Mouse (Mus musculus) lung, embryonic 16.5 days (tissue): Measurements from ENCODE around the gene Lect2. TPM values are rescaled to one million over a fixed set of nuclear protein-coding genes. Genes with fewer than 3 reads are reported as not detected.

Experiments used
- ATAC-seq: fragments of 200-750 bp; cut with Nextera tagmentation; 2 replicates; pipeline ENCODE4 v1.8.0; 2017; ENCODE audit warnings: low read depth, mild to moderate bottlenecking, moderate library complexity
- H3K27ac ChIP-seq: fragments of 300-500 bp; sonication (generic); 2 replicates; pipeline ENCODE4 v1.5.1; 2014; ENCODE audit warnings: mild to moderate bottlenecking, control low read depth, low read length
- H3K27me3 ChIP-seq: fragments of 300-500 bp; sonication (generic); 2 replicates; pipeline ENCODE4 v1.6.1; 2014; ENCODE audit warnings: low read depth, low read length, mixed read lengths; ENCODE audit not compliant: control insufficient read depth, insufficient read depth
- H3K36me3 ChIP-seq: fragments of 300-500 bp; sonication (generic); 2 replicates; pipeline ENCODE4 v1.6.1; 2014; ENCODE audit warnings: low read length; ENCODE audit not compliant: control insufficient read depth, insufficient read depth
- H3K4me1 ChIP-seq: fragments of 300-500 bp; sonication (generic); replicated peaks from 2 replicates; pipeline ENCODE4 v1.6.1; 2014; ENCODE audit warnings: low read length, mixed read lengths; ENCODE audit not compliant: control insufficient read depth, insufficient read depth
- H3K4me2 ChIP-seq: fragments of 300-500 bp; sonication (generic); 2 replicates; pipeline ENCODE4 v1.6.1; 2014; ENCODE audit warnings: low read depth, low read length, control low read depth
- H3K4me3 ChIP-seq: fragments of 300-500 bp; sonication (generic); 2 replicates; pipeline ENCODE4 v1.5.1; 2014; ENCODE audit warnings: mild to moderate bottlenecking, low read length, control low read depth
- H3K9ac ChIP-seq: fragments of 300-500 bp; sonication (generic); 2 replicates; pipeline ENCODE4 v1.6.1; 2014; ENCODE audit warnings: low read length, control low read depth
- H3K9me3 ChIP-seq: fragments of 300-500 bp; sonication (generic); 2 replicates; pipeline ENCODE4 v1.6.1; 2016; ENCODE audit warnings: low read length; ENCODE audit not compliant: control insufficient read depth
- WGBS: fragments of 180-500 bp; shearing (Covaris S2); extraction: QIAGEN DNeasy Blood & Tissue Kit; methylation state at CpG from one replicate; pipeline ENCODE4 v1.1.7; 2014; 5-methylcytosine and 5-hydroxymethylcytosine counted together
- polyA plus RNA-seq: library from polyadenylated mRNA; unstranded; fragments of >200 nt; fragmentation: Nextera tagmentation; extraction: Ambion mirVana; gene quantifications from 2 replicates; pipeline ENCODE4 v1.2.1, GENCODE M21; 2015

Lect2 gene
- polyA plus RNA-seq, 1 experiment from 2014 or later: not detected

DNA sequence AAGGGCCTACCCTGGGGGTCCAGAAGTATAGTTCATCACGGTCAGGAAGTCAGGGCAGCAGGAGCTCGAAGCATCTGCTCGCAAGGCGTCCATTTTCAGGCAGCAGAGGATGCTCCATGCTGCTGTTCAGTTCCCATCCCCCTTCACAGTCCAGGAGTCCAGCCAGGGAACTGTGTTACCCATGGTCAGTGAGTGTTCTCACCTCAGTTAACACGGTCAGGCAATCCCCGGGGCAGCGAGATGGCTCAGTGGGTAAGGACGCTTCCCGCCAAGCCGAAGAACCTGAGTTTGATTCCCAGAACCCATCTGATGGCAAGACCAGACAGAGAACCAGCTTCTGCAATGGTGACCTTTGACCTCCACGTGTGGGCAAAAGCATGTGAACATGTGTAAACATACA lies 20.0 kb downstream of the Lect2 start:
- Histone ChIP-seq H3K4me2 (no peak overlapping the region), H3K4me1 (no peaks in the 10 kb centered on the region), H3K36me3 (no peaks in the 10 kb centered on the region), H3K27me3 (no peaks in the 10 kb centered on the region; the same call in 1 of the 2 replicates), H3K27ac (no peak overlapping the region), H3K9ac (no peak overlapping the region), H3K9me3 (no peaks in the 10 kb centered on the region), H3K4me3 (no peak overlapping the region)
- ATAC-seq: no peak
- WGBS: 85% methylated on average over 11 of the region's 11 CpGs

DNA sequence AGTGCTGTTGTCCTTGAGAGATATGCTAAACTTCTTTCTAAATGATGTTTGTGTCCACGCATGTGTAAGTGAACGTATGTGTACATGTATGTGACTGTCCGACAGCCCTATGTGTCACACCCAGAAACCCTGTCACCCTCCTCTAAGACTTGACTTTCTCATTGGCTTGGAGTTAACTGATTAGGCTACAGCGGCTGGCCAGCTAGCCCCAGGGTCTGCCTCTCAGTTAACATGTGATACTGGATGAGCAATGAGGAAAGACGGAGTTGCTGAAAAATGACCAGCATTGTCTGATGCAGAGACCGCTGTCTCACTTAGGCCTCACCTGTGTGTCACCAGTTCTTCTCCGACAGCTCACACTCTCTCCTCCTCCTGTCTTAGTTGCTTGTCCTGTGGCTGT lies 20.5 kb downstream of the Lect2 start:
- Histone ChIP-seq H3K27ac (no peak overlapping the region), H3K9ac (no peak overlapping the region), H3K4me3 (no peak overlapping the region), H3K4me1 (0 out of 2 replicates have a peak, but pooled peaks cover under 1% of the 10 kb centered on the region), H3K4me2 (no peak overlapping the region), H3K27me3 (no peaks in the 10 kb centered on the region; the same call in 1 of the 2 replicates), H3K9me3 (no peaks in the 10 kb centered on the region), H3K36me3 (no peaks in the 10 kb centered on the region)
- 88% methylated on average over 7 of the region's 7 CpGs for WGBS
- ATAC-seq: no peak

DNA sequence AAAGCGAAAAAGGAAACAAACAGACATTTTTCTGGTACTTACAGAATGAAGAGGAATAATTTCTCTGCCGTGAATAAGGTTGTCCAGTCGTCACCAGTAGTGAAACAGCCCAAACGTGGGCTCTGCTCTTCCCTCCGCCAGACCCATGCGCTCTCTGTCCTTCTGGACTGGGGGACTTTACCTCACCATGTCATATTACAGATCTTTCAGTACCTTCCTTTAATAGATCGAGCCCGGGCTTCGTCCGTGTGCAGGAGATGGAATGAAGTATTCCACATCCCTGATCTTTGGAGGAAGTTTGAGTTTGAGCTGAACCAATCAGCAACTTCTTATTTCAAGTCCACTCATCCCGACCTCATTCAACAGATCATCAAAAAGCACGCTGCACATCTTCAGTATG lies 21.4 kb downstream of the Lect2 start:
- H3K9me3 ChIP-seq: no peaks in the 10 kb centered on the region
- no peak for ATAC-seq
- H3K27me3 ChIP-seq: no peaks in the 10 kb centered on the region; the same call in 1 of the 2 replicates
- no peaks in the 10 kb centered on the region for H3K36me3 ChIP-seq
- 0 out of 2 replicates have a peak, but pooled peaks cover 2% of the 10 kb centered on the region for H3K4me1 ChIP-seq
- no peak overlapping the region for H3K27ac ChIP-seq
- no peak overlapping the region for H3K4me2 ChIP-seq
- H3K9ac ChIP-seq: no peak overlapping the region
- WGBS: 60% methylated on average over 12 of the region's 12 CpGs
- H3K4me3 ChIP-seq: no peak overlapping the region

DNA sequence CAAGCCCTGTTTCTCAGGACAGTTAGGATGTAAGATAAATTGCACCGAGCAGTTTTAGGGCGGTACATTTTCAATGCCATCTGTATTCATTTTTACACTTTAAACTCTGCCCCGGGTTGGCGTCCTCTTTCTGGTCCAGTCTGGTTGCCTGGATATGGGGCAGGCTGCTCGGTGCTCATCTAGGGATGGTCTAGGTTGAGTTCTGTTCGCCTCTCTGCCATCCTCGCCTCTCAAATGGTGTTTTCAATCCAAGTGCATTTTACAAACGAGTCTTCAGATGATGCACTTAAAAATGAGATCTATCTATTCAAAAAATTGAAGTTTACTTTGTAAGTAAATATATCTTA lies 25.5 kb downstream of the Lect2 start:
- WGBS: 3% methylated on average over 8 of the region's 8 CpGs
- Histone ChIP-seq H3K27ac (0 out of 2 replicates have a peak overlapping the region, but pooled peaks have one; percentile 36), H3K36me3 (no peaks in the 10 kb centered on the region), H3K9ac (peak overlapping the region; percentile 80), H3K4me1 (0 out of 2 replicates have a peak, but pooled peaks cover 2% of the 10 kb centered on the region), H3K9me3 (no peaks in the 10 kb centered on the region), H3K4me2 (peak overlapping the region; percentile 97), H3K4me3 (peak overlapping the region; percentile 75), H3K27me3 (no peaks in the 10 kb centered on the region)
- no peak for ATAC-seq

DNA sequence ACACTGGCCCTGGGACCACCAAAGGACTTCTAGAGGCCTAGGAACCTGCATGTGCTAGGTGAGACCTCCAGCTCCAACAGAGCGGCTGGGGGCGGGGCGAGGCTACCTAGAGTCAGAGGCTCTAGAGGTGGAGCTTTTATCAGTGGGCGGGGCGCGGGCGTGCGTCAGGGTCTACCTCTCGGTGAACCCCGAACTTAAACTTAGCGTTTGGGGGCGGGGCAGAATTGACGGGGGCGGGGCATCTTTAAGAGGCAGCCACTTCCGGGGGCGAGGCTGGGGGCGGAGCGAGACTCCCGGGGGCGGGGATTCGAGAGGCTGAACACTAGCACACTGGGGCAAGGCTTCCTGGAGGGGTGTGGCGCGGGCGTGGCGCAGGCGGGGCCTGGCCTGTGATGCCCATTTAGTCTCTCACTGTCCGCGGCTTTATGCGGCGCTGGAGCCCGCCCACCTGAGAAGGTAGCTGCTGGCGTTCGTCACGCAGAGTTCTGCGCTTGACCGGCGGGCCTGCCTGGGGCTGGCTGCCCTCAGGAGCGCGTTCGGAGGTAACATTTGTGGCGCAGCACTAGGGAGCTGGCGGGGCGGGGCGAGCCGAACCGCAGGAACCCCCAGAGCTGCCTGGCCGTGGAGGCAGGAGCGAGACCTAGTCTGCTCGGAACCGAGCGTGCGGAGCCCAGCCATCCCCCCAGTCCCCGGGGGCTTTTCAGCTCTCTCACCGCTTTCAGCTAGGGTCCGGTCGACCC lies 26.1 kb downstream of the Lect2 start, which contains the start of gene Fbxl21:
Fbxl21 (plus strand) TSS at position 392 of the 740 bp plus-strand sequence.
- Histone ChIP-seq H3K9me3 (no peaks in the 10 kb centered on the region), H3K27me3 (no peaks in the 10 kb centered on the region), H3K4me3 (peak within 1 kb of the TSS; percentile 75), H3K36me3 (no peaks in the 10 kb centered on the region), H3K27ac (0 out of 2 replicates have a peak within 1 kb of the TSS, but pooled peaks have one; percentile 36), H3K4me1 (0 out of 2 replicates have a peak, but pooled peaks cover 2% of the 10 kb centered on the region), H3K4me2 (peak within 1 kb of the TSS; percentile 97), H3K9ac (peak within 1 kb of the TSS; percentile 80)
- peak; percentile 100 for ATAC-seq
- WGBS: under 1% methylated on average over 51 of the region's 56 CpGs

DNA sequence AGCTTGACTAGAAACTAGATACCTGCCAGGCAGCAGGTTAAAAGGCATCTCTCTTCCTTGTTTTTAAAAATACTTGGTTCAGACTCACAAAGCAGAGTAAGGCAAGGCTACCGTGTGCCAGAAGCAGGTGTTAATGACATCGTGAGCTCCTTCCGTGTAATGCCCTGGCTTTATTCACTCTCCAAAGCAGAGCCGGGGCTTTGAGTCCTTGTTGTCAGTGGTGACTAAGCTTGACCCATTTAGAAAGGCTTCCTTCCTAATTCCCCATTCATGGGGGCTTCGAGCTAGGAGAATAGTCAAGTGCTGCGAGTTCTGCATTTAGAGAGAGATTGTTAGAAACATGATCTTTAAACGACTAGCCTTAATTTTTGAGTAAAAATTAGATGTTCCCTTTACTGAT lies 31.5 kb downstream of the Lect2 start:
- H3K9ac ChIP-seq: no peak overlapping the region
- H3K27me3 ChIP-seq: no peaks in the 10 kb centered on the region
- no peaks in the 10 kb centered on the region for H3K4me1 ChIP-seq
- WGBS: 48% methylated on average over 7 of the region's 7 CpGs
- ATAC-seq: no peak
- H3K4me2 ChIP-seq: no peak overlapping the region
- no peaks in the 10 kb centered on the region for H3K36me3 ChIP-seq
- H3K9me3 ChIP-seq: no peaks in the 10 kb centered on the region
- H3K27ac ChIP-seq: no peak overlapping the region
- H3K4me3 ChIP-seq: no peak overlapping the region

DNA sequence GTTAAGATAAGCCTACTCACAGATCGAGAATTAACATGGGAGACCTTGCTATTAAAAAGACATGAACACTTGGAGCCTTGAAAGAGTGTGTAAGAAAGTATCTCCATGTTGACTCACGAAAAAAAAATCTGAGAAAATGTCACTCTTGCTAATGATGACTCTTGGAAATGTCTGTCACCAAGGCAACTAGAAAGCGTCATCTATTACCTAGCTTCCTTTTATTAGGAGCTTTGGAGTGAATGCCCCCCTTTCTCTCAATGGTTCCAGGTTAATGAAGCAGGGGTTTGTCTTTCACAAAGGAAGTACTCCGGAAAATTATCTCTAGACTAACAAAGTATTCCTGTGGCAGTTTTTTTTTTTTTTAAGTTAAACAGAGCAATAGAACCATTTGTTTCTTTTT lies 32.0 kb downstream of the Lect2 start:
- WGBS: 45% methylated on average over 4 of the region's 4 CpGs
- H3K4me3 ChIP-seq: no peak overlapping the region
- no peak overlapping the region for H3K9ac ChIP-seq
- H3K27ac ChIP-seq: no peak overlapping the region
- H3K9me3 ChIP-seq: no peaks in the 10 kb centered on the region
- no peaks in the 10 kb centered on the region for H3K4me1 ChIP-seq
- ATAC-seq: no peak
- no peaks in the 10 kb centered on the region for H3K36me3 ChIP-seq
- H3K4me2 ChIP-seq: no peak overlapping the region
- H3K27me3 ChIP-seq: no peaks in the 10 kb centered on the region

DNA sequence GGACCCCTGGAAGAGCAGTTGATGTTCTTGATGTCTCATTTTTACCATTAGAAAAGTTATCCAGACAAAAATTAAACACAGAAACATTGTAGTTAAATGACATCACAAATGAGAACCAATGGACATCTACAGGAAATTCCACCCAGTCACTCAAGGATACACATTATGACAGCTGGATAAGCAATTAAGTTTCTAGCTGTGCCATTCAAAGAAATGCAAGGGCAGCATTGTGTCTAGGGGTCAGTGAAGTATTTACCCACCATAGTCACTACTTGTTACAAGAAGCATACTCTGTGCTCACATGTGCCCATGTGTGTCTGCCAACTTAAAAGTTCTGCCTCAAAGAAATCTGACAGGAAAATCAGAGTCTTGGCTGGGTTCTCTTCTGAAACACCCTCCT lies 34.7 kb downstream of the Lect2 start:
- no peak overlapping the region for H3K27ac ChIP-seq
- no peaks in the 10 kb centered on the region for H3K4me1 ChIP-seq
- no peak overlapping the region for H3K4me3 ChIP-seq
- H3K36me3 ChIP-seq: no peaks in the 10 kb centered on the region
- H3K9ac ChIP-seq: no peak overlapping the region
- no peaks in the 10 kb centered on the region for H3K9me3 ChIP-seq
- no peak for ATAC-seq
- no peaks in the 10 kb centered on the region for H3K27me3 ChIP-seq
- no peak overlapping the region for H3K4me2 ChIP-seq

DNA sequence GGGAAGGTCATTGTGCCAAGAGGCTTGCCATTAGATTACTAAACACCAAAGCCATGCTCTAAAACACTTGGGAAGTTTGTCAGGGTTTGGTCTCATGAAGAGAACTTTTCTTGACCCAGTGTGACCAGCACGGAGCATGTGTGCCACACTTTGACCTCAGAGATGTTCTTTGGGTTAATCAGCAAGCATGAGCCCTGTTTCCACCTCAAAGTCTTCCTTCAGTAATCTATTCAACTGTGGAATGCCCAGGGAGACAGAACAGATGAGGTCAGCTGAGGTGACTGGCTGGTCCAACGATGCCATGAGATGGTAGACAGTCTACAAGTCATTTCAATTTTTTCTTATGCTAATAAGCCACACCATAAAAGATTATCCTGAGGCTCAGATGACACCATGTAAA lies 38.5 kb downstream of the Lect2 start:
- 75% methylated on average over 2 of the region's 2 CpGs for WGBS
- H3K4me2 ChIP-seq: no peak overlapping the region
- H3K27me3 ChIP-seq: no peaks in the 10 kb centered on the region
- no peak for ATAC-seq
- no peak overlapping the region for H3K9ac ChIP-seq
- H3K36me3 ChIP-seq: no peaks in the 10 kb centered on the region
- H3K4me1 ChIP-seq: no peaks in the 10 kb centered on the region
- no peak overlapping the region for H3K4me3 ChIP-seq
- H3K9me3 ChIP-seq: no peaks in the 10 kb centered on the region
- H3K27ac ChIP-seq: no peak overlapping the region
